20 mouse cellular contexts compared by ENCODE assay signal in the genomic region with DNA sequence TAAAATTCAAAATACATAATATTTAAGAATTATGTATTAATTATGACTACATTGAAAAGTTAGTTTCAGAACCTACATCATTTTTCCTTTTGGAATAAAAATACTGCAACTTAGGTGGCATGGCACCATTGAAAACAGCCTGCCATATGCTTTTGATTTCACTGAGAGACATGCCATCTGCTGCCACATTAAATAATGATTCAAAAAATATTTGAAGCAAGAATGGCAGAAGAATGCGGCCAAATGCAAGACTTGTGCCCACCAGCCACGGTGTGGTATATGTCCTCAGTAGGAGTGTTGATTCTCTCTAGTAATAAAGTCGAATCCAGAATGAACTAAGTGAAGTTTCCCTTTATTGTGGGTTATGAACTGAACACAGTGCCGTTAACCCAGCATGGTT.
DNase-seq lines count a peak whose midpoint lies in the region; ATAC-seq and TF ChIP-seq lines count a peak whose summit lies in the region.
"Had no signal": no experiment of that assay in that cellular context is flagged by ENCODE, and none has a peak within 500 bp of the region (broad histone marks: within the 10 kb centered on the region; RNA-seq: fewer than 3 reads in every experiment).

No protein-coding gene starts in this region.

- DNase-seq in cerebellum, postnatal 10 days, result peak; percentile 67 to 68
- DNase-seq in cerebellum, postnatal 4 days (ENCODE audit: low spot score in 2 of 2), result no peak
- DNase-seq in forebrain, postnatal 0 days, result peak; percentile 34
- DNase-seq in forebrain, embryonic 10.5 days (ENCODE audit: extremely low spot score, low spot score), result no peak
- peak; percentile 0 for DNase-seq in right cerebral cortex, adult 18-20 months
- DNase-seq in right cerebral cortex, postnatal 10 days (ENCODE audit: low spot score in 2 of 2), result no peak
- DNase-seq in heart, adult 11 months, result no peak
- DNase-seq in heart, postnatal 10 days, result no peak
- DNase-seq: adrenal gland, adult 2 months; gastrocnemius, postnatal 36 days; kidney, adult 9 months; kidney, postnatal 25 days; liver, embryonic 13.5 days; lung, embryonic 14.5 days; lung, postnatal 36 days; thymus, postnatal 14 days had no signal

- intact Hi-C loops in heart, postnatal 10 days (cut with DNase I), result no loop called here

- no peak overlapping the region for H3K4me3 ChIP-seq in forebrain, postnatal 0 days (ENCODE audit: low read depth, low read length)
- H3K4me3 ChIP-seq in forebrain, embryonic 10.5 days, result no peak overlapping the region
- H3K4me3 ChIP-seq: embryonic facial prominence, embryonic 12.5 days; erythroblast, embryonic 14.5 days; hindbrain, embryonic 13.5 days; limb, embryonic 13.5 days; liver, embryonic 13.5 days had no signal

- no peaks in the 10 kb centered on the region for H3K27me3 ChIP-seq in forebrain, postnatal 0 days (ENCODE audit: insufficient read depth, low read length)
- H3K27me3 ChIP-seq in forebrain, embryonic 10.5 days (ENCODE audit: poor library complexity, severe bottlenecking), result no peaks in the 10 kb centered on the region
- H3K27me3 ChIP-seq: embryonic facial prominence, embryonic 12.5 days; hindbrain, embryonic 13.5 days; limb, embryonic 13.5 days; liver, embryonic 13.5 days had no signal

- no peak overlapping the region for H3K27ac ChIP-seq in forebrain, postnatal 0 days (ENCODE audit: low read depth, low read length)
- H3K27ac ChIP-seq in forebrain, embryonic 10.5 days, result no peak overlapping the region
- H3K27ac ChIP-seq: embryonic facial prominence, embryonic 12.5 days; hindbrain, embryonic 13.5 days; limb, embryonic 13.5 days; liver, embryonic 13.5 days had no signal

- no peak for TF ChIP-seq CTCF in forebrain, postnatal 0 days (IDR thresholded peaks at IDR 0.05; ENCODE audit: low read depth)

- ATAC-seq in forebrain, postnatal 0 days, result no peak

- H3K4me1 ChIP-seq in forebrain, postnatal 0 days (ENCODE audit: insufficient read depth), result no peaks in the 10 kb centered on the region
- no peaks in the 10 kb centered on the region for H3K4me1 ChIP-seq in forebrain, embryonic 10.5 days
- H3K4me1 ChIP-seq: embryonic facial prominence, embryonic 12.5 days; hindbrain, embryonic 13.5 days; limb, embryonic 13.5 days; liver, embryonic 13.5 days had no signal

- no peaks in the 10 kb centered on the region for H3K9me3 ChIP-seq in forebrain, postnatal 0 days (ENCODE audit: low read length)
- no peaks in the 10 kb centered on the region for H3K9me3 ChIP-seq in forebrain, embryonic 10.5 days
- H3K9me3 ChIP-seq: embryonic facial prominence, embryonic 12.5 days; hindbrain, embryonic 13.5 days; limb, embryonic 13.5 days; liver, embryonic 13.5 days had no signal

- H3K9ac ChIP-seq in forebrain, postnatal 0 days, result no peak overlapping the region
- H3K9ac ChIP-seq: embryonic facial prominence, embryonic 12.5 days; hindbrain, embryonic 13.5 days; limb, embryonic 13.5 days; liver, embryonic 13.5 days; lung, embryonic 14.5 days had no signal

- no peaks in the 10 kb centered on the region for H3K36me3 ChIP-seq in forebrain, postnatal 0 days (ENCODE audit: insufficient read depth)
- H3K36me3 ChIP-seq in forebrain, embryonic 10.5 days (replicated peaks), result no peaks in the 10 kb centered on the region
- H3K36me3 ChIP-seq: embryonic facial prominence, embryonic 12.5 days; hindbrain, embryonic 13.5 days; limb, embryonic 13.5 days; liver, embryonic 13.5 days had no signal

- 63% methylated on average over 4 of the region's 4 CpGs for WGBS in forebrain, postnatal 0 days
- 93% methylated on average over 4 of the region's 4 CpGs for WGBS in forebrain, embryonic 10.5 days

- no peak overlapping the region for H3K4me2 ChIP-seq in forebrain, postnatal 0 days (ENCODE audit: low read depth)
- H3K4me2 ChIP-seq: embryonic facial prominence, embryonic 12.5 days; hindbrain, embryonic 13.5 days; limb, embryonic 13.5 days; liver, embryonic 13.5 days; lung, embryonic 14.5 days had no signal

Comparison
In these comparisons a context has a peak if more than half of its experiments do, and no peak if none do; other contexts are left out.
1. DNase-seq: peak in cerebellum, postnatal 10 days (2 of 2), forebrain, postnatal 0 days (single experiment) and right cerebral cortex, adult 18-20 months (single experiment); none in cerebellum, postnatal 4 days (0 of 2), forebrain, embryonic 10.5 days (single experiment), right cerebral cortex, postnatal 10 days (0 of 2), heart, adult 11 months (single experiment) and heart, postnatal 10 days (0 of 2).